Mouse (Mus musculus) forebrain, embryonic 14.5 days (tissue): Measurements from ENCODE around the gene Dhx34. TPM values are rescaled to one million over a fixed set of nuclear protein-coding genes. Genes with fewer than 3 reads are reported as not detected.

Experiments
- ATAC-seq: fragments of 200-750 bp; cut with Nextera tagmentation; 2 replicates; pipeline ENCODE4 v1.8.0; 2017; ENCODE audit warnings: mild to moderate bottlenecking, moderate library complexity
- DNase-seq: peaks from one replicate; pipeline ENCODE4 v3.0.0-alpha.2; 2015; ENCODE audit warnings: low spot score
- H3K27ac ChIP-seq: fragments of 300-500 bp; sonication (generic); 2 replicates; pipeline ENCODE4 v1.5.1; 2014; ENCODE audit warnings: low read depth, mild to moderate bottlenecking, control low read depth, low read length, moderate library complexity
- H3K27me3 ChIP-seq: fragments of 300-500 bp; sonication (generic); replicated peaks from 2 replicates; pipeline ENCODE4 v1.6.1; 2014; ENCODE audit warnings: low read length, control low read depth, mixed read lengths; ENCODE audit not compliant: control insufficient read depth, insufficient read depth
- H3K36me3 ChIP-seq: fragments of 300-500 bp; sonication (generic); 2 replicates; pipeline ENCODE4 v1.6.1; 2014; ENCODE audit warnings: low read length, control low read depth; ENCODE audit not compliant: control insufficient read depth, insufficient read depth
- H3K4me1 ChIP-seq: fragments of 300-500 bp; sonication (generic); 2 replicates; pipeline ENCODE4 v1.6.1; 2014; ENCODE audit warnings: antibody characterized with exemption, low read length, control low read depth; ENCODE audit not compliant: control insufficient read depth, insufficient read depth
- H3K4me2 ChIP-seq: fragments of 300-500 bp; sonication (generic); 2 replicates; pipeline ENCODE4 v1.6.1; 2014; ENCODE audit warnings: mild to moderate bottlenecking, control low read depth, low read length
- H3K4me3 ChIP-seq: fragments of 300-500 bp; sonication (generic); 2 replicates; pipeline ENCODE4 v1.5.1; 2014; ENCODE audit warnings: low read depth, low read length, control low read depth
- H3K9ac ChIP-seq: fragments of 300-500 bp; sonication (generic); 2 replicates; pipeline ENCODE4 v1.6.1; 2014; ENCODE audit warnings: mild to moderate bottlenecking, low read length, control low read depth, moderate library complexity
- H3K9me3 ChIP-seq: fragments of 300-500 bp; sonication (generic); replicated peaks from 2 replicates; pipeline ENCODE4 v1.6.1; 2016; ENCODE audit warnings: low read length, control low read depth, mixed read lengths; ENCODE audit not compliant: control insufficient read depth
- WGBS: fragments of 180-500 bp; shearing (Covaris S2); extraction: QIAGEN DNeasy Blood & Tissue Kit; methylation state at CpG from one replicate; pipeline ENCODE4 v1.1.7; 2014; 5-methylcytosine and 5-hydroxymethylcytosine counted together
- polyA plus RNA-seq: library from polyadenylated mRNA; unstranded; fragments of >200 nt; fragmentation: Nextera tagmentation; extraction: Ambion mirVana; gene quantifications from 2 replicates; pipeline ENCODE4 v1.2.1, GENCODE M21; 2014

The Dhx34 gene
- polyA plus RNA-seq, 1 experiment from 2014 or later: 9.4 TPM

DNA sequence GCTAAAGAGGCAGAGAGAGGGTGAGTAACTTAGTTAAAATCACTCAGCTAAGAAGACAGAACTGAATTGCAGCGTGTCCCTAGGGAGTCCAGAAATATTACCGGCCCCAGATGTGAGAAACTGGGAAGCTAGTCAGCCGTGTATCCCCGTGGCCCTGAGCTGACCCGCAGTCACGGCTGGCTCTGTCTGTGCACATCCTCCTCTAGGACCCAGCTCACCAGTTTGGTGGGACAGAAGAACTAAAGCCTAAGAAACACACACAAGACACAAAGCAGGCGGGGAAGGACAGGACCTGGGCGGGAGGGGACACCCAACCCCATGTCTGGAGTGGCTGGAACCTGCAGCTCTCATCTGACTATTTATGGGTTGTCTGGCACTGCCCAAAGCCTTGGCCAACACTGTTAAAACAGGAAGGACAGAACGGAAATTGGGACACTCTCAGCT is 17.7 kb upstream of the Dhx34 start:
- no peak overlapping the region for H3K4me2 ChIP-seq
- no peak overlapping the region for H3K27ac ChIP-seq
- H3K27me3 ChIP-seq: no peaks in the 10 kb centered on the region
- no peaks in the 10 kb centered on the region for H3K9me3 ChIP-seq
- 77% methylated on average over 9 of the region's 9 CpGs for WGBS
- no peak overlapping the region for H3K4me3 ChIP-seq
- ATAC-seq: no peak
- H3K4me1 ChIP-seq: no peaks in the 10 kb centered on the region
- H3K9ac ChIP-seq: no peak overlapping the region
- DNase-seq: no peak
- no peaks in the 10 kb centered on the region for H3K36me3 ChIP-seq

DNA sequence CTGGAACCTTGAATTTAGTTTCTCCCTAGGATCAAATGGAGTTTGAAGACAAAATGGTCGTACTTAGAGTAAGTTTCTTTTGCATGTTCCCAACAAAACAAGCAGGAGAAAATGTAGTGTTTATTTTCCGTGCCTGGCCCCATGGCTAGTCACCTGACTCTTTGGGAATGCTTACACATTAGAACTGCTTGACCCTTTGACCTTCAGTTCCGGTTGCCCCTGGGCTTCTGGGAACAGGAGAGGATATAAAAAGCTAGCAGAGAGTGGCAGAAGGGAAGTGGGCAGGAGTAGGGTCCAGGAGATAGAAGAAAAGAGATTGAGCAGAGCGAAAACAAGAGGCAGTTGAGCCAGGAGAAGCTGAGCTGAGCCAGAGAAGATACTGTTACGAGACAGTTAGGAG is 8.0 kb upstream of the Dhx34 start:
- WGBS: 62% methylated on average over 5 of the region's 5 CpGs
- Histone ChIP-seq H3K9me3 (no peaks in the 10 kb centered on the region), H3K9ac (no peak overlapping the region), H3K27ac (no peak overlapping the region), H3K36me3 (no peaks in the 10 kb centered on the region), H3K4me1 (no peaks in the 10 kb centered on the region), H3K27me3 (no peaks in the 10 kb centered on the region), H3K4me2 (no peak overlapping the region), H3K4me3 (no peak overlapping the region)
- no peak for ATAC-seq
- no peak for DNase-seq

DNA sequence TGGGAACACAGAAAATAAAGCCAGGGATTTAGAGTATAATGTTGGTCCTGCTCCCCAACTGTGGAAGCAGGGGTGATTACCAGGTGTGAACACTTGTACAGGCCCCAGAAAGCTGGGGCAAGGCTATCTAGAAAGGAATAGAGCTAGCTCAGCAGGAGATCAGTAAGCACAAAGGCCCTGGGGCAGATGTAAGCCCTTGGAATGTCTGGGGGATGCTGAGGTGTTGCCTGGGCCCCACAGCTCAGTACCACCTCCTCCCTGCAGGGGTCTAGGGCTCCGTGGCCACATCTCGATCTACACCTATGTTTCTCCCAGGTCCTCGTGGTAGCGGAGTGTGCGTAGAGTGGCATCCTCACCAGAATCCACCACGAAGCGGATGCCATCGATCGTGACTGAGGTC is 7.9 kb downstream of the Dhx34 start:
- DNase-seq (no peak), ATAC-seq (no peak)
- peaks cover 89% of the 10 kb centered on the region for H3K36me3 ChIP-seq
- H3K9ac ChIP-seq: no peak overlapping the region
- H3K4me3 ChIP-seq: no peak overlapping the region
- no peak overlapping the region for H3K4me2 ChIP-seq
- H3K27ac ChIP-seq: no peak overlapping the region
- H3K4me1 ChIP-seq: no peaks in the 10 kb centered on the region
- 93% methylated on average over 9 of the region's 9 CpGs for WGBS
- H3K9me3 ChIP-seq: no peaks in the 10 kb centered on the region
- no peaks in the 10 kb centered on the region for H3K27me3 ChIP-seq

DNA sequence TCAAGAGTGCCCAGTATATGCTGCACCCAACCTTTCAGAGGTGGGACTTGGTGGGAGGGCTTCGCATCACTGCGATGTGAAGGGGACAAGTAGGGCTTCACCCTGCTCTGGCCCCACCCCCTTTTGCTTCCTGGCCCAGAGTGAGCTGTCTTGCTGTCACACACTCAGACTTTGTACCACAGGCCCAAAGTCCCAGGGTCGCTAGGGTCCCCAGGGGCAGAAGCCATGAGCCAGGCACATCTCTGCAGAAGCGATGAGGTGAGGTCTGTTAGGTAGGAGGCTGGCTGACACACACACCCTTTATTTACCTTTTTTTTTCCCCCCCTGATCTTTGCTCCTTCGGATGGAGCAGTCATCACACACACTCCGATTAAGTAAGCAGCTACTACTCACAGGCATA is 8.6 kb downstream of the Dhx34 start:
- H3K4me2 ChIP-seq: no peak overlapping the region
- 90% methylated on average over 6 of the region's 6 CpGs for WGBS
- no peak overlapping the region for H3K9ac ChIP-seq
- no peaks in the 10 kb centered on the region for H3K4me1 ChIP-seq
- no peak overlapping the region for H3K4me3 ChIP-seq
- DNase-seq: no peak
- H3K27me3 ChIP-seq: no peaks in the 10 kb centered on the region
- no peak overlapping the region for H3K27ac ChIP-seq
- ATAC-seq: no peak
- peaks cover 91% of the 10 kb centered on the region for H3K36me3 ChIP-seq
- H3K9me3 ChIP-seq: no peaks in the 10 kb centered on the region

DNA sequence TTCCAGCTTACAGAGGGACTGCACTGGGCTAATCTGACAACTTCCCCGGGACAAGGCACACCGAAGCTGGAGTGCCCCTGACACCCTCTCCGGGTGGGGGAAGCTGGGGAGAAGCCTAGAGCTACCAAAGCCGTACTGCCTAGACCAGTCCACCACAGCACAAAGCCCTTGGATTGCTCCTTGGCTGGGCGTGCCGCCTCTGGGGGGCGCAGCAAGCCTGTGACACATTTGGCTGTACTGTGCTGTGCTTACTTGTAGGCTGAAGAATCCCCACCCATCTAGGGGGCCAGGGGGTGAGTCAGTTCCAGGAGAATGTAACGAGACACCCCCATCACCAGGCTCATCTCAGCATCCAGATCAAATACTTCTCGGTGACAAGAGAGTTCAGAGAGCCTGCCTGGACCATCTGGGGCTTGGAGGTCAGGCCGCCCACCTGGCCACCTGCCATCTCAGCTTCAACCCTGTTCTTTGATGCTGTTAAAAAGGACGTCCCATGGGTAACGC is 10.9 kb downstream of the Dhx34 start:
- WGBS: 80% methylated on average over 12 of the region's 12 CpGs
- H3K4me2 ChIP-seq: no peak overlapping the region
- ATAC-seq (no peak), DNase-seq (no peak)
- H3K27ac ChIP-seq: no peak overlapping the region
- no peak overlapping the region for H3K9ac ChIP-seq
- H3K4me1 ChIP-seq: no peaks in the 10 kb centered on the region
- H3K4me3 ChIP-seq: no peak overlapping the region
- H3K27me3 ChIP-seq: no peaks in the 10 kb centered on the region
- no peaks in the 10 kb centered on the region for H3K9me3 ChIP-seq
- peaks cover 85% of the 10 kb centered on the region for H3K36me3 ChIP-seq

DNA sequence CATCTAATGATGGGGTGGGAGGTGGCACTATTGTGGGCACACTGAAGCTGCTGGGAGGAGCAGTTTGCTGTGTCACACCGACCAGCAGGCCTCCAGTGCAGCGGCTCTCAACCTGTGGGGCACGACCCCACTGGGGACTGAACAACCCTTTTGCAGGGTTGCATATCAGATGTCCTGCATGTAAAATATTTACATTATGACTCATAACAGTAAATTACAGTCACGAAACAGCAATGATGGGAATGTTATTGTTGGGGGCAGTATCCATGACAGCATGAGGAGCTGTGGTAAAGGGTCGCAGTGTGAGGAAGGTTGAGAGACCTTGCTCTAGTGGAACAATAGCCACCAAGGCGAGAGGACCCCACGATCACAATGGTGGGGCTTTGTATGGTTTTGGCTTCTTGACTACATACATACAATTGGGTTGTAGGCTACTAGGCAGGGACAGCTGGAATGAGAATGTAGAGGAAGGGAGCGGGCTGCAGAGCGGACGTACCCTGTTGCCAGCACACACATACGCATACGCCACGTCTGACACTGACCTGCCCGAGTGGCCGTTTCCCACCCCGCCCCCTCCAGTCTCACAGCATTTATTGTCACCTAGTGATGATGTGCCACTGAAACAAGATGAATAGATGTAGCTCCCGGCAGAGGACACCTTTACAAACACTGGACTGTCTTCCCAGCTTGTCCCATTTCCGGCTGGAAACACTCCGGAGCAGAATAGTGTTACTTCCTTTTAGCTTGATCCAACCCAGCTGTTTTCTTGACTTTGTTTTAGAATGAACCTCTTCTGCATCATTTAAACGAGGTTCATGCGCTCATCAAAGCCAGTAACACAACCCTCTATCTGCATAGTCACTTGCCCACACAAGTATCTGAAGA is 12.8 kb downstream of the Dhx34 start:
- H3K9me3 ChIP-seq: no peaks in the 10 kb centered on the region
- no peaks in the 10 kb centered on the region for H3K27me3 ChIP-seq
- H3K4me1 ChIP-seq: no peaks in the 10 kb centered on the region
- no peak overlapping the region for H3K4me2 ChIP-seq
- 91% methylated on average over 21 of the region's 21 CpGs for WGBS
- no peak overlapping the region for H3K9ac ChIP-seq
- no peak overlapping the region for H3K27ac ChIP-seq
- peaks cover 85% of the 10 kb centered on the region for H3K36me3 ChIP-seq
- ATAC-seq: no peak
- no peak for DNase-seq
- no peak overlapping the region for H3K4me3 ChIP-seq

DNA sequence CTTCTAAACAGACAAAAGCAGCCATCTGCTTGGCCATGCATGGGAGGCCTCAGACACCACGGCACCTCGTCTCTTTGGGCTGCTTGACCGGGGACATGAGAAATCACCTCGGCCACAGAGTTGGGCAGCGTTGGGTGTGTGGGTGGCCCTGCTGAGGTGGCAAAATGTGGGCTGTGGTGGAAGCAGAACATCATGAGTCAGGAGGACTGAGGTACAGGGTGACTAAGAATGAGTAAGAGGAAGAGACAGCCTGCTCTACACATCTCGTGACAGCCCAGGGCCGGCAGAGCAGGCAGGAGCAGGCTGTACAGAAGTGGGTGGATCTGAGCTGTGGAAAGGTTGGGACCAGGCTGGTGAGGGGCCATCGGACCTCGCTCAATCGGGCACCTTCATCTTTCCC is 14.3 kb downstream of the Dhx34 start:
- peaks cover 90% of the 10 kb centered on the region for H3K36me3 ChIP-seq

DNA sequence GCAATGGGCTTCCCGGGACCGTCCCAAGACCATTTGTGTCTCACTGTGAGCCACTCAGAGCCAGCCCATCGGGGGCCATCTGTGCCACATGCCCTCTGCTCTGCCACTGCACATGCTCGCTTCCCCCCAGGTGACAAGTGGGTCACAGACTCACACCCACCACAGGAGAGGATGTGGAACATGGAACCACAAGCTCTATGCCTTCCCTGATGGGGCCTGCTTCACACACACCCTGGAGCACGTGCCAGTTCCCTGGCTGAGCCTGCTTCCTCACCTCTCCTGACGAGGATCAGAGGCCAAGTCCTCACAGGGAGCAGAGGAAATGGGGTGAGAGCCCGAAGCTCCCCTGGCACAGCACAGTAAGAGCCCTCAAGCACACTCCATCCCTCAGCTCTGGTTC is 14.8 kb downstream of the Dhx34 start:
- Histone ChIP-seq H3K27me3 (no peaks in the 10 kb centered on the region), H3K4me3 (no peak overlapping the region), H3K27ac (no peak overlapping the region), H3K9ac (no peak overlapping the region), H3K9me3 (no peaks in the 10 kb centered on the region), H3K4me2 (no peak overlapping the region), H3K36me3 (peaks cover 94% of the 10 kb centered on the region), H3K4me1 (no peaks in the 10 kb centered on the region)
- 87% methylated on average over 7 of the region's 7 CpGs for WGBS
- no peak for DNase-seq
- ATAC-seq: no peak

More for the DNA sequence above, 14.3 kb downstream of the Dhx34 start:
- Histone ChIP-seq H3K4me3 (no peak overlapping the region), H3K9me3 (no peaks in the 10 kb centered on the region), H3K27ac (no peak overlapping the region), H3K9ac (no peak overlapping the region), H3K27me3 (no peaks in the 10 kb centered on the region), H3K4me2 (no peak overlapping the region), H3K4me1 (no peaks in the 10 kb centered on the region)
- 88% methylated on average over 10 of the region's 10 CpGs for WGBS
- no peak for ATAC-seq
- DNase-seq: no peak

DNA sequence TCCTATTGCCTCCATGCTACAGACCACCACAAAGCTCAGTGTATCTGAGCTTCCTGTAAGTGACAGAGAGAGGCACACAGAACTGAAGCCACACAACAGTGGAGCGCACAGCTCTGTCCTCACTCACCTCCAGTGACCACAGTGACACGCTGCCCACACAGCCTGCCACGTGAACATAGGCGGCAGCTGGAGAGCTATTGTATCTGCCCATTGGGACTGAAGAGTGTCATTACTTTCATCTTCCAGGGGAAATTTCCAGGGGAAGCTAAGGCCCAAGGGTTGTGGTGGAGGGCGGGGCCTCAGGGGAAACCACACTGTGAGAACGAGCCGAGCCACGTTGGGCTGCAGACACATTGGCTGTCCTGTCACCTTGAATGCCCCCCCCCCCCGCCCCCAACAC is 17.0 kb downstream of the Dhx34 start:
- ATAC-seq: no peak
- 82% methylated on average over 8 of the region's 9 CpGs for WGBS
- H3K36me3 ChIP-seq: peaks cover 88% of the 10 kb centered on the region

More for the DNA sequence above, 17.0 kb downstream of the Dhx34 start:
- Histone ChIP-seq H3K9ac (no peak overlapping the region), H3K4me1 (no peaks in the 10 kb centered on the region), H3K9me3 (no peaks in the 10 kb centered on the region), H3K4me2 (no peak overlapping the region), H3K4me3 (no peak overlapping the region), H3K27ac (no peak overlapping the region), H3K27me3 (no peaks in the 10 kb centered on the region)
- no peak for DNase-seq
